Mouse (Mus musculus) lung, embryonic 15.5 days (tissue): ENCODE results near the gene Fosb. TPM values are rescaled to one million over a fixed set of nuclear protein-coding genes. Genes with fewer than 3 reads are reported as not detected.

Experiments
- ATAC-seq: fragments of 200-750 bp; cut with Nextera tagmentation; 2 replicates; pipeline ENCODE4 v1.8.0; 2017; ENCODE audit warnings: moderate number of reproducible peaks, borderline replicate concordance; ENCODE audit not compliant: low FRiP score, low TSS enrichment; ENCODE audit errors: extremely low read depth
- H3K27ac ChIP-seq: fragments of 300-500 bp; sonication (generic); 2 replicates; pipeline ENCODE4 v1.5.1; 2015; ENCODE audit warnings: moderate library complexity, mild to moderate bottlenecking, inconsistent platforms
- H3K27me3 ChIP-seq: fragments of 300-500 bp; sonication (generic); 2 replicates; pipeline ENCODE4 v1.6.1; 2015; ENCODE audit warnings: inconsistent platforms
- H3K36me3 ChIP-seq: fragments of 300-500 bp; sonication (generic); 2 replicates; pipeline ENCODE4 v1.6.1; 2015; ENCODE audit warnings: inconsistent platforms
- H3K4me1 ChIP-seq: fragments of 300-500 bp; sonication (generic); 2 replicates; pipeline ENCODE4 v1.6.1; 2015; ENCODE audit warnings: inconsistent platforms
- H3K4me2 ChIP-seq: fragments of 300-500 bp; sonication (generic); 2 replicates; pipeline ENCODE4 v1.6.1; 2015; ENCODE audit warnings: inconsistent platforms, mild to moderate bottlenecking, moderate library complexity
- H3K4me3 ChIP-seq: fragments of 300-500 bp; sonication (generic); 2 replicates; pipeline ENCODE4 v1.5.1; 2015; ENCODE audit warnings: mild to moderate bottlenecking, inconsistent platforms
- H3K9ac ChIP-seq: fragments of 300-500 bp; sonication (generic); 2 replicates; pipeline ENCODE4 v1.6.1; 2015; ENCODE audit warnings: inconsistent platforms
- H3K9me3 ChIP-seq: fragments of 300-500 bp; sonication (generic); 2 replicates; pipeline ENCODE4 v1.6.1; 2016; ENCODE audit warnings: inconsistent platforms
- WGBS: fragments of 180-500 bp; shearing (Covaris S2); methylation state at CpG from one replicate; pipeline ENCODE4 v1.1.7; 2015; 5-methylcytosine and 5-hydroxymethylcytosine counted together
- polyA plus RNA-seq: library from polyadenylated mRNA; unstranded; fragments of >200 nt; fragmentation: Nextera tagmentation; extraction: Ambion mirVana; gene quantifications from 2 replicates; pipeline ENCODE4 v1.2.1, GENCODE M21; 2015

The Fosb gene
- polyA plus RNA-seq, 1 experiment from 2014 or later = 0.26 TPM

- peaks cover 59% of the 10 kb centered on the region for H3K36me3 ChIP-seq
- H3K9ac ChIP-seq = no peak overlapping the region
- no peaks in the 10 kb centered on the region for H3K9me3 ChIP-seq
- WGBS = 84% methylated on average over 17 of the region's 17 CpGs
- H3K27ac ChIP-seq = no peak overlapping the region
- no peak overlapping the region for H3K4me3 ChIP-seq
- no peaks in the 10 kb centered on the region for H3K27me3 ChIP-seq
- H3K4me1 ChIP-seq = 0 out of 2 replicates have a peak, but pooled peaks cover 3% of the 10 kb centered on the region
- H3K4me2 ChIP-seq = no peak overlapping the region
- no peak for ATAC-seq
Measured at GRCm38 (mm10) chr7:19255395-19255794, 54.5 kb downstream of the Fosb start.

- peaks cover 39% of the 10 kb centered on the region for H3K36me3 ChIP-seq
- no peak overlapping the region for H3K4me3 ChIP-seq
- H3K27me3 ChIP-seq = no peaks in the 10 kb centered on the region
- H3K4me1 ChIP-seq = 0 out of 2 replicates have a peak, but pooled peaks cover 3% of the 10 kb centered on the region
- H3K4me2 ChIP-seq = no peak overlapping the region
- no peak for ATAC-seq
- H3K9ac ChIP-seq = no peak overlapping the region
- H3K9me3 ChIP-seq = no peaks in the 10 kb centered on the region
- H3K27ac ChIP-seq = no peak overlapping the region
- WGBS = 45% methylated on average over 5 of the region's 5 CpGs
Measured at GRCm38 (mm10) chr7:19253437-19253836, 56.4 kb downstream of the Fosb start.

Other genes starting within 250 kb of the Fosb start
- 15.9 and 17.1 TPM in 2 replicates for gene Dmwd, start 233.8 kb downstream of the Fosb start, polyA plus RNA-seq
- gene Dmpk, start 226.2 kb downstream of the Fosb start, polyA plus RNA-seq = 24.2 and 27.1 TPM in 2 replicates
- 9.5 and 9.7 TPM in 2 replicates for gene Six5, start 215.5 kb downstream of the Fosb start, polyA plus RNA-seq
- gene Gm4969, start 191.7 kb downstream of the Fosb start, polyA plus RNA-seq = 1.8 and 1.9 TPM in 2 replicates
- 13.6 and 13.8 TPM in 2 replicates for gene Fbxo46, start 190.2 kb downstream of the Fosb start, polyA plus RNA-seq
- 15.2 and 15.3 TPM in 2 replicates for gene Qpctl, start 160.8 kb downstream of the Fosb start, polyA plus RNA-seq
- 140 and 154 TPM in 2 replicates for gene Snrpd2, start 160.3 kb downstream of the Fosb start, polyA plus RNA-seq
- 3.2 and 5.1 TPM in 2 replicates for gene Gipr, start 143.9 kb downstream of the Fosb start, polyA plus RNA-seq
- gene Eml2, start 133.6 kb downstream of the Fosb start, polyA plus RNA-seq = 10.7 and 12.2 TPM in 2 replicates
- gene Gpr4, start 97.5 kb downstream of the Fosb start, polyA plus RNA-seq = 2.2 TPM in 2 replicates
- gene Opa3, start 81.7 kb downstream of the Fosb start, polyA plus RNA-seq = 33.2 and 34.6 TPM in 2 replicates
- 115 TPM in 2 replicates for gene Vasp, start 38.2 kb downstream of the Fosb start, polyA plus RNA-seq
- gene Ppm1n, start 30.0 kb downstream of the Fosb start, polyA plus RNA-seq = not detected in 2 replicates
- 10.6 and 11.4 TPM in 2 replicates for gene Rtn2, start 27.4 kb downstream of the Fosb start, polyA plus RNA-seq
- gene Ercc1, start 34.7 kb upstream of the Fosb start, polyA plus RNA-seq = 86.4 and 88.6 TPM in 2 replicates
- 20.1 and 21.7 TPM in 2 replicates for gene Cd3eap, start 49.4 kb upstream of the Fosb start, polyA plus RNA-seq
- 6.3 and 6.8 TPM in 2 replicates for gene Ppp1r13l, start 49.7 kb upstream of the Fosb start, polyA plus RNA-seq
- gene Ercc2, start 72.0 kb upstream of the Fosb start, polyA plus RNA-seq = 14.4 and 15.7 TPM in 2 replicates
- 13.3 and 18.4 TPM in 2 replicates for gene Klc3, start 94.1 kb upstream of the Fosb start, polyA plus RNA-seq
- gene Ckm, start 94.7 kb upstream of the Fosb start, polyA plus RNA-seq = 52.5 and 53.0 TPM in 2 replicates
- gene Mark4, start 148.8 kb upstream of the Fosb start, polyA plus RNA-seq = 7.9 TPM in 2 replicates
- gene Exoc3l2, start 153.3 kb upstream of the Fosb start, polyA plus RNA-seq = 1.4 and 1.7 TPM in 2 replicates
- 2.0 TPM in 2 replicates for gene Bloc1s3, start 198.3 kb upstream of the Fosb start, polyA plus RNA-seq
- gene Trappc6a, start 198.3 kb upstream of the Fosb start, polyA plus RNA-seq = 97.8 and 103 TPM in 2 replicates
- gene Nkpd1, start 207.8 kb upstream of the Fosb start, polyA plus RNA-seq = 0.20 TPM in 1 of 2 replicates, not detected in the other